Mouse (Mus musculus) 416B (cell line): ENCODE results near the gene Hsdl2.

Experiments
- DNase-seq: peaks from one replicate; pipeline ENCODE4 v3.0.0; 2011; ENCODE audit warnings: low read depth

Gene Hsdl2

GRCm38 (mm10) chr4:59625998-59626910 is 44.9 kb downstream of the Hsdl2 start, which contains the start of gene E130308A19Rik:
Gene E130308A19Rik (plus strand): TSS chr4:59626211.
- peak; percentile 82 for DNase-seq

GRCm38 (mm10) chr4:59628255-59628654 is 46.9 kb downstream of the Hsdl2 start:
- no peak for DNase-seq

- no peak for DNase-seq
These were observed 47.9 kb downstream of the Hsdl2 start for GRCm38 (mm10) chr4:59629076-59629874.

- no peak for DNase-seq
These were observed 48.8 kb downstream of the Hsdl2 start for GRCm38 (mm10) chr4:59630122-59630521.

- DNase-seq, result no peak
These were observed 53.2 kb downstream of the Hsdl2 start for GRCm38 (mm10) chr4:59634532-59634931.

GRCm38 (mm10) chr4:59639163-59639562 is 57.8 kb downstream of the Hsdl2 start:
- DNase-seq, result no peak

GRCm38 (mm10) chr4:59640720-59641119 is 59.4 kb downstream of the Hsdl2 start:
- no peak for DNase-seq

- peak; percentile 29 for DNase-seq
These were observed 60.7 kb downstream of the Hsdl2 start for GRCm38 (mm10) chr4:59642039-59642438.

GRCm38 (mm10) chr4:59642657-59643056 is 61.3 kb downstream of the Hsdl2 start:
- no peak for DNase-seq

GRCm38 (mm10) chr4:59644431-59644830 is 63.1 kb downstream of the Hsdl2 start:
- no peak for DNase-seq

GRCm38 (mm10) chr4:59644992-59645391 is 63.6 kb downstream of the Hsdl2 start:
- no peak for DNase-seq

GRCm38 (mm10) chr4:59645610-59646009 is 64.2 kb downstream of the Hsdl2 start:
- DNase-seq, result no peak

- DNase-seq, result no peak
These were observed 64.8 kb downstream of the Hsdl2 start for GRCm38 (mm10) chr4:59646020-59646696.

- no peak for DNase-seq
These were observed 67.8 kb downstream of the Hsdl2 start for GRCm38 (mm10) chr4:59649119-59649518.

GRCm38 (mm10) chr4:59652166-59652681 is 70.9 kb downstream of the Hsdl2 start:
- no peak for DNase-seq

- DNase-seq, result no peak
These were observed 74.8 kb downstream of the Hsdl2 start for GRCm38 (mm10) chr4:59656061-59656642.

- no peak for DNase-seq
These were observed 80.8 kb downstream of the Hsdl2 start for GRCm38 (mm10) chr4:59662163-59662562.

GRCm38 (mm10) chr4:59663451-59663850 is 82.1 kb downstream of the Hsdl2 start:
- DNase-seq, result no peak

GRCm38 (mm10) chr4:59666550-59667317 is 85.4 kb downstream of the Hsdl2 start:
- no peak for DNase-seq

GRCm38 (mm10) chr4:59668050-59668449 is 86.7 kb downstream of the Hsdl2 start:
- DNase-seq, result no peak
